Mouse (Mus musculus) megakaryocyte, adult 5-6 weeks (primary cell): Measurements from ENCODE around the gene Ksr1. TPM values are rescaled to one million over a fixed set of nuclear protein-coding genes. Genes with fewer than 3 reads are reported as not detected.

Source experiments
- ATAC-seq: 2 replicates; pipeline ENCODE4 v1.8.0; 2016; ENCODE audit warnings: mild to moderate bottlenecking, inconsistent platforms; ENCODE audit not compliant: poor library complexity, severe bottlenecking
- total RNA-seq, 2 experiments: library from RNA; stranded (forward) in 1 of 2; stranded (reverse) in 1 of 2; fragments of 153-499, 151-499 nt in 1 of 2; fragments of 221-1000, 200-1000 nt in 1 of 2; gene quantifications; 2 replicates each; pipeline versions ENCODE4 v1.2.3 to v1.2.4; 2015 to 2017

The Ksr1 gene
- total RNA-seq, 2 experiments from 2014 or later, result 6.4 to 10.8 TPM

DNA sequence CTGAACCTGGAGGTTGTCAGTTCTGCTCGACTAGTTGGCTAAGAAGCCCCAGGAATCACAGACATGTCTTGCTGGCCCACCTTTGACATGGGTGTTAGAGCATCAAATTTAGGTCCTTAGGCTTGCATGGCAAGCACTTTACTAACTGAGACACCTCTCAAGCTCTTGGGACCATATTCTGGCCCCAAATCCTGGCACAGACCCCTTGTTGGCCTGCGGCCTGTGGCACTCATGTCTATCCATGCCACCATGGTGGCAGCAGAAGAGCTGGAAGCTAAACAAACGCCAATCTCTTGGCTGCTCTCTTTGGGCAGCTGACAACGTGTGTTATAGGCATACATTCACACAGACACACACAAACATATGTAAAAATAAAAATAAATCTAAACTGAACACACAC, 2.6 kb upstream of the Ksr1 start:
- ATAC-seq, result no peak

DNA sequence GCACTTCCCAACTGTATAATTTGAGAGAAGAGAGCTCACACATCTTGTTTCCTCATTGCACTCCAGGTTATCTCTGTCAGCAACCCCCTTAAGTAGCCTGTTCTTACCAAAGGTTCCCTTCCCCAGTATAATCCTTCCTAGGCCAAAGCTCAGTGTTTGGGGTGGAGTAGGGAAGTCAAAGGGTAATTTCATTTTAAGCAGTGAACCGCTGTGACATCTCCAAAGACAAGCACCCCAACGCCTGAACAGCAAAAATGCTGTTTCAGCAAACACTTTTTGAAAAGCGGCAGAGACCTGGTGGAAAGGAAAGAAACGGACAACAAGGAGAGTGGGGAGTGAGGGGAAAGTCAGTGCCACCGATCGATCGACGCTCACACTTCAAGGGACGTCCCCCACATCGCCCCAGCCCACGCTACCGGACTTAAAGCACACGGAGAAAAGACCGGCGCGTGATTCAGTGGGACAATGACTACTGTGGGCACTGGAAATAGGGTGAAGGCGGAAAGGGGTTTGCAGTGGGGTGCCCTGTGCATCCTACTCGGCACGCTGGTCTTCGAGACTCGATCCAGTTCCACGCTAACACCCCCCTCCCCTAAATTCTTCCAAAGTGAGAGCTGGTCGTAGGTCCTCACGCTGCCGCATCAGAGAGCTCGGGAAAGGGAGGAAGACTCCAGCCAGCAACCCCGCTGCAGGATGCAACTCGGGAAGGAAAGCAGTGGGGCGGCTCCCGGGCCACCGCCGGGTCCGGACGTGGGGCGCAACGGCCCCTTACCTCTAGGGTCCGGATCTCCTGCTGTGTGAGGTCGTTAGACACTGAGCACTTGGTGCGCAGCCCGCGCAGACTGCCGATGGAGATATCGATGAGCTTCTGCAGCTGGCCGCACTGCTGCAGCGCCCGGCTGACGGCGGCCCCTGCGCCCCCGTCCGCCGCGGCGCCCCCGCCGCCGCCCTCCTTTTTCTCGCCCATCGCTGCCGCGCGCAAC, 633 bp downstream of the Ksr1 start:
- 0 out of 2 replicates have a peak, but pooled peaks have one; percentile 11 for ATAC-seq

DNA sequence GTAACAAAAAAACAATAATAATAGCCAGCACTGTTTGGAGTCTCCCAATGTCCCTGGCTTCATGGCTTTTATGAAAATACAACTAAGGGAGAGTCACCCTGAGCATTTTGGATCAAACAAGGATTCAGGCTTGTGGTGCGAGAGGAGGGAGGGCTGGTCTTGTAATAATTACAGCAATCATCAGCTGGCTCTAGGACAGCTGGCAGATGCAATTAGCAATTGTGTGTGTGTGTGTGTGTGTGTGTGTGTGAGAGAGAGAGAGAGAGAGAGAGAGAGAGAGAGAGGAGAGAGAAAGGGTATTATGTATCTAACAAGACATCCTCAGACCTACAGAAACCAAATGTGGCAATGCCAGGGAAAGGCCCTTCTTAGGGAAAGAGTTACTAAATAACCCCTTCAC, 1.5 kb downstream of the Ksr1 start:
- no peak for ATAC-seq

DNA sequence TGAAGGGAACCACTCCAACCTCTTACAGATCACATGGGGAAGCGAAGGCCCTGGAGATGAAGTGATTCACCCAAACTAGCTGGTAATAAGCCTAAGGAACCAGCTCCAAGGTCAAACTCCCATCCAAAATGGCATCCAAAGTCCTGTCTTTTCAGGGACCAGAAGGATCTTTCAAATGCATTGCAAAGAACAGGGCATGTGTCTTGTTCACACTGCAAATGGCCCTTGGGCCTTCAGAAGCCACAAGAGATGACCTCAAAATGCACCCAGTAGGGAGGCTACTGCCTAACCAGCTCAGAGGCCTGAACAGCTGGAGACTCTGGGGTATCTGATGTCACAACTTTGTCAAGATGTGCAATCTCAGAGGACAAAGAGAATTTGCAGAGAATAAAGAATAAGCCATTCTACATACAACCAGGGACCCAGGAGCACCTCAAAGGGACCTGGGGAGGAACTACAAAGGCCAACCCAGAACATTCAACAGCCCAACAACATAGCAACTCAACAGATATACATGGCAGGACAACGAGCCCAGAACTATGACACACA, 2.1 kb downstream of the Ksr1 start:
- no peak for ATAC-seq

DNA sequence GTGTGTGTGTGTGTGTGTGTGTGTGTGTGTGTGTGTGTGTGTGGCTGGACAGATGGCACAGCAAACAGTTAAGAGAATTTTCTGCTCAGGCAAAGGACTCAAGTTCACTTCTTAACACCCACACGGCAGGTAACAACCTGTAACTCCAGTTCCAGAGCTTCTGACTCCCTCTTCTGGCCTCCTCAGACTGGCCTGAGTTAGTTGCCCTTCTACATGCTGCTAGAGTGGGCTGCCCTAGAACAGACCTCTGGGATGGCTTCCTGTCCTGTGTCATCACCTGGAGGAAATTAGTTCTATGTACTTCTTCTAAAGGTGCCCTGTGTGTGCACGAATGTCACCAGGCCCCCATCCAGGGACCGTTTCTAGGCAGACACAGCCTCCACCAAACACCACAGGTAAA, 2.9 kb downstream of the Ksr1 start:
- no peak for ATAC-seq

DNA sequence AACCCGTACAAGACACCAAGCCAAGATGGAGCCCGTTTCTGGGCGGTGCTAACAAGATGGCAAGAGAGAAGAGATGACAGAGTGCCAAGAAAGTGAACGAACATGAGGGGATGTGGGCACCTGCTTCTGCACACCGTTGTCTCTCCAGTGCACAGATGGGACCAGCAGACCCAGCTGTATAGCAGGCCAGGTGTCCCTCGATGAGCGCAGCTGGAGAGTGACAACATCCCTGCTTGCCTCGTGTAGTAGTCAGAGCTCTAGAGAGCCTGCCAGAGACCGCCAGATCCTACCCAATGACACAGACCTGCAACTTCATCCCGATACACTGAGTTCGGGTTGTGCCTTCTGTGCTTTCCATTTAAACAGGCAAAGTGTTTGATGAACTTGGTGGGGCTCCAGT, 3.8 kb downstream of the Ksr1 start:
- no peak for ATAC-seq

DNA sequence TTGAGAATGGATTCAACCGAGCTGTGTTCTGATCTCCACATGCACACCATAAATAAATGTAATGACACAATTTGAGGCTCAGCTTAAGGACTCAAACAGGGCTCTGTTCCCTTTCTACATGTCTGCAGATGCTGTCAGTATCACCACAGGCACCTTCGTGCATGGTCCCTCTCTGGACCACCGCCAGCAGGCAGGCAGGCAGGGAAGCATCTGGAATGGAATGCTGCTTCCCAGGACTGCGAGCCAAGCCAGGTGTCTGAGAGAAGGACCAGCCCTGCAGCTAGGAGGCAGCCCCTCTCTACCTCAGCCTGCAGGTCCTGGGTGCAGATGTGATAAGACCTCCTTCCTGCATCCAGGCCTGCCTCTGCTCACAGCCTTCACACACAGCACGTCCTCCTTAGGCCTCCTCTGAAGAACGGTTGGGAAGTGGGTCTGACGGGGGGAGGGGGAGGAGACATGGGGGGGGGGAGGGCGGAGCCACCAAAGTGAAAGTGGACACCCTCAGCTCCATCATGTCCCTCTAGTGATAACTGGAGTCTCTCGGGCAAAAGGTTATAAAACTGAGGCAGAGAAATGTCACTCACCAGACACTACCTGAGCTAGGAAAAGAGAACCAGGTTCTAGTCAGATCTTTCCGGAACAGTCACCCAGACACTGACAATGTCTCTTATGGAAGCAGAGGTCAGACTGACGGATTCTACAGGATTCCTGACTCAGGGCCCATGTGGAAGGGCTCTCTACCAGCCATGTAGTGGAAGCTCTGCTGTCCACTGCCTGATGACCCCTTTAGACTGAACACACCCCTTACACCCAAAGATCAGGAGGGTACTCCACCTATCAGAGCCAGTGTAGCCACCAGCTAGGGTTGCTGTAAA, 4.7 kb downstream of the Ksr1 start:
- ATAC-seq, result no peak

DNA sequence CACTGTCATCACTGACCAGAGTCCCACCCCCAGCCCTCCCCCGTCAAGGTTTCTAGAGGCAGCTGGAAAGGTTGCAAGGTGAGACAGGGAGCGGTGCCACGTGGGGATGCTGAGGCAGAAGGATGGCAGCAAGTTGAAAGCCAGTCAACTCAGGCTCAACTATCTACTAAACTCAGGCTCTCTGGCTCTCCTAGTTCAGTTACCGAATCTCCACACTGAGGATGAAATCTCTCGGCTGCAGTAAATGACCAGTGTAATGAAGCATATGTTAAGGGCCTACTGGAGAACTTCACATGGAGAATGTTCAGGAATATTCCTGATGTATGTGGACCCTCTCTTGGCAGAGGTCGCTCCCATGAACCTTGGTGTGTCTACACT, 5.7 kb downstream of the Ksr1 start:
- no peak for ATAC-seq

DNA sequence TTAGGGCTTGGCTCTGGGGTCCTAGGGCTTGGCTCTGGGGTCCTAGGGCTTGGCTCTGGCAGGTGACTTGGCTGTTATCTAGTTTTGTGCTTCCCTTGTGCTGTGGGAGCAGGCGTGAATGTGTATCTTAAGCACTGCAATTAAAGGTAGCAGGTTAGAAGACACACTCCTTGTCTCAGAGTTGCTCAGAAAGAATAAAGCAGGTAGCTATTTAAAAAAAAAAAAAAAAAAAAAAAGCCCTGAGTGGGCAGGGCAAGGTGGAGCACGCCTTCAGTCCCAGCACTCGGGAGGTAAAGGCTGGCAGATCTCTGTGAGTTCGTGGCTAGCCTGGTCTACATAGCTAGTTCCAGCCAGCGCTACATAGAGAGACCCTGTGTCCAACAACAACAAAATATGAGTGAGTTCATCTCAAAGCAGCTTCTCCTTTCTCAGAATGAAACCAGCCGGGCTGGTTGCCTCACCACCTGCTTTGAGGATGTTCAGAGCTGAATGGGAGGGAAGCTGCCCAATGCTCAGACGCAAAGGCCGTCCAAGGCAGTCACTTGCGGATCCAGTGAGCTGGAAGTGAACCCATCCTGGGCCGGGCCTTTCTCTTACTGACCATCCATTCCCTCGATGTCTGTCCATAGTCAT, 6.2 kb downstream of the Ksr1 start:
- peak; percentile 92 for ATAC-seq

DNA sequence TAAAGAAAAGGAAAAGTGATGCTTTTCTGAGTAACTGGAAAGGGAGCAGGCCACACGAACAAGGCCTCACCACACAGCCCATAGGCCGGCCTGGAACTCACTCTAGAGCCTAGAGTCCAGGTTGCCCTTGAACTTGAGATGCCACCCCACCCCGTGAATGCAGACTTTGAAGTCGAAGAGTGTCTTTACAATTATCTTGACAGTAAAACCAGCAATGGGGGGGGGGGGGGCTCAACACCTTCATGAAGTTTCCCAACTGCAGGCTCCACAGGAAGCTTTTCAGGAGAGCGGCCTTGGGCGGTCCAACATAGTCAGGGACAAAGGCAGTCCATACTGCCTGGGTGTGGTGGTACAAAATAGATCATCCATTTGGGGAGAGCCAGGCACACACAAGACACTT, 7.6 kb downstream of the Ksr1 start:
- ATAC-seq, result no peak

DNA sequence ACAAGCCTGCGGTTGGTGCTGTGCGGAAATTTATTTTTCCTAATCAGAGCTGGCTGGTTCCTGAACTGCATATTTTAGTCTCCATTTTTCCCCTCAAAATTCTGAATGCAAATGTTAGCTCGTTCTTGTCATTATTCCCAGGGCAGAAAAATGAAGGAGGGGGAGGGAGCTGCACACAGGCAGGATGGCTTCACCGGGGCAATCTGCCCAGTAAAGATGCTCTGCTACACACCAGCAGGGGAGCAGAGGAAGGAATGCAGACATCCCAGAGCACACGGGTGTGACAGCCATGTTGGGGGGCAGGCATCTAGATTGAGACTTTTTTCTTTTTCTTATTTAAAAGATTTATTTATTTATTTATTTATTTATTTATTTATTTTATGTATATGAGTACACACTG, 9.0 kb downstream of the Ksr1 start:
- ATAC-seq, result no peak

DNA sequence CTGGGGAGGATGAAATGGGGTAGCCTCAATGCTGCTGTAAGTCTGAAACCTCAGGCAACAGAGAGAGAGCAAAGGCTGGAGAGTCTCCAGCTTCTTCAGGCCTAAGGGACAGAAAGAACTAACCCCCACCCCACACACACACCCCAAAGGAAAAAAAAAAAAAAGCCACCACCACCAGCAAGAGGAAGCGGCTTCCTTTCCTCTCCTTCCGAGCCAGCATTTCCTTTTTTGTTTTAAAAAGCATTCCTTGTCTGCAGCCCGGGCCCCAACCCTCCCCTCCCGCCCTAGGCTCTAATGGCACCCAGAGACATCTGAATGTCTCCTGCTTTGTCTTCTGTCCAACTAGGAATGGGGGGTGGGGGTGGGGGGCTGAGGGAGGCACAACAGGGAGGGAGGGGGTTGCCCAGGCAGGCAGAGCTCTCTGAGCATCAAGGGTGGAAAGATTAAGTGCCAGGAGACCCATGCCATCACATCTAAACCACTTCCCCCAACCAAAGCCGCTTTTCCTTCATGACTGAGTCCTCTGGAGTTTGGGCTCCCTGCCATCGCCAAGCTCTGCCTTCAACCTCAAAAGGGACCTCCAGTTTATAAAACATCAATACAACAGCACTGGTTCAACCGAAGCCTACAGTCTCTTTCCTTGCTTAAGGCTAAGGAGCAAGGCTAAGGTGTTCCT, 10.4 kb downstream of the Ksr1 start:
- ATAC-seq, result no peak

DNA sequence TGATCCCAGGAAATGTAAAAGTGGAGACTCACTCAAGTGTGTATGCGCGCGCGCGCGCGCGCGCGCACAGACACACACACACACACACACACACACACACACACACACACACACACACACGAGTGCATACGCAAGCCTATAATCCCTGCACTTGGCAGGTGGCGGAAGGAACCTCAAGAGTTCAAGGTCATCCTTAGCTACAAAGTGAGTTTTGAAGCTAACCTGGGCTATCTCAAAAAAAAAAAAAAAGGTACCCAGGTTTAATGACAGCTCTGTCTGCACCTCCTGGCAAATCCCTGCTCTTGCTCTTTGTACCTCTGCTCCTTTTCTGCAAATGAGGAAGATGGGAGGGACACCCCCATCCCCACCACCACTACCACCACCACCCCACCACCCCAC, 11.1 kb downstream of the Ksr1 start:
- no peak for ATAC-seq

DNA sequence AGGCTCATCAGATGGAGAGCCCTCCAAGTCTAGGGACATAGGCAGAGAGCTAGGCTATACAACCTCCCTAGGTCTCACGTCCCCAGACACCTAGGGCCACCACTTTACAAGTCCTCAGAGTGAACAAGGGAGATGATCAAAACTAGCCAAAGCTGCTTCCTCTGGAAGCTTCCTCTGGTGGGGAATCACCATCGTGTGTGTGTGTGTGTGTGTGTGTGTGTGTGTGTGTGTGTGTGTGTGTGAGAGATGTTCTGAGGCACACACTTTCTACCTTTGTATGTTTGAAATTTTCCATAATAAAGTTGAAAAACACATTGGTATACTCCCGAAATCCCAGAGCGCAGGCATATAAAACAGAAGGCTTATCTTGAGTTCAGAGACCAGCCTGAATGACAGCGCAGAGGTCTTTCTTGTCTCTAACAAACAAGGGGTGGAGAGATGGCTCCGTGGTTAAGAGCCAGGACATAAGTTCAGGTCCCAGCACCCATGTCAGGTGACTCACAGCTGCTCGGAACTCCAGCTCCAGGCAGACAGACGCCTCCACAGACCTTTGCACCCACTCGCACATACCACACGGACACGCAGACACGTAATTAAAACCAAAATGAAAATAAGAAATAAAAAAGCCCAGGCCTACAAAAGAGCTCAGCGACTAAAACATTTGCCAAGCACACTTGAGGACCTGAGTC, 11.6 kb downstream of the Ksr1 start:
- ATAC-seq, result no peak

DNA sequence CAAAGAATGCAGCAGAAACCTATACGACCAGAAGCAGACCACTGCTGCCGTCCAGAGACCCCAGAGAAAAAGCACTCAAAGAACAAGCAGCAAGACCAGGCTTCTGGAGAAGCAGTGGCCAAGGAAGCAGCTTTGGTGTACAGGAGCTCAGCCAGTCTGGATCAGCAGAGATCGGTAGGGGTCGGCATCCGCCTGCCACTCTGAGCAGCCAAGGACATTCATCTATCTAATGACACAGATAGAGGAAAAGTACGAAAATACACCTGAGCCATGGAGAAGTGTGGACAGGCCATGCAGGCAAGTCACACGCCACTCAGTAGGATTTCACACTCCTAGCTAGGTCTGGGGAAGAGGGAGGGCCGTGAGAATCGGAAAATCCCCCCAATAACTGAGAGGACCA, 12.2 kb downstream of the Ksr1 start:
- ATAC-seq, result no peak

DNA sequence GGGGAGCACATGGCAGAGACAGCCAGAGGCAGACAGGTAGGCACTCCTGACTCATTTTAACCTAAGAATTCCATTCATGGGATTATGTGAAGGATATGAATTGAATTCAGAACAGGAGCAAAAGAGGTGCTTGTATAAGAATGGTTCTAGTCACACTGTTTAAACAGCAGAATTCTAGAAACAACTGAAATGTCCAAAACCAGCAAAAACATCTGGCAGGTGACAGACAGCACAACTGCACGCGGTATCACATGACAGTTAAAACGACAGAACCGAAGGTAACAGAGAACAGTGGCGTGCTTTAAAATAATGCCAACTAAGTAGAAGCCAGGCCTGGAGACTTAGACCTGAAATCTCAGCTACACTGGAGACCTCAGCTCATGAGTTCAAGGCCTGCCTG, 13.2 kb downstream of the Ksr1 start:
- ATAC-seq, result no peak

DNA sequence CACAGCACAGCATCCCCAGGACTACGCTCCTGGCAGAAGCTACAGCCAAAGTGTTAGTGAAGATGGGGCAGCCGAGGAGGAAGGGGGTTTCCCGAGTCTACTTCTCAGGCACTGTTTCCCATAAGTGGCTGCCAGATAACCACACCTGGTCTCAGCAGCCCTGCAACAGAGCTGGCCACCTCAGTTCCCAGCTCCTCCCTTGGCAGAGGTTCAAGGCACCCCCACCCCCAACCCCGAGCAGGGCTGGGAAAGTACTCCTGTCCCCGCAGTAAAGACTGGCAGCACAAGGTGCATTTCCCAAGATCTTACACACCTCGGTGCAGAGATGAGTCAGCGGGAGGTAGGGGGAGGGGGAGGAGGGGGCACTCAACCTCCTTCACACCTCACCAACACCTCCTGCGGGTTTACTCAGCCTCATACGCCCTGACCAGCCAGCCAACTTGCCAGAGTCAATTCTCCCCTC, 14.2 kb downstream of the Ksr1 start:
- peak; percentile 29 for ATAC-seq

DNA sequence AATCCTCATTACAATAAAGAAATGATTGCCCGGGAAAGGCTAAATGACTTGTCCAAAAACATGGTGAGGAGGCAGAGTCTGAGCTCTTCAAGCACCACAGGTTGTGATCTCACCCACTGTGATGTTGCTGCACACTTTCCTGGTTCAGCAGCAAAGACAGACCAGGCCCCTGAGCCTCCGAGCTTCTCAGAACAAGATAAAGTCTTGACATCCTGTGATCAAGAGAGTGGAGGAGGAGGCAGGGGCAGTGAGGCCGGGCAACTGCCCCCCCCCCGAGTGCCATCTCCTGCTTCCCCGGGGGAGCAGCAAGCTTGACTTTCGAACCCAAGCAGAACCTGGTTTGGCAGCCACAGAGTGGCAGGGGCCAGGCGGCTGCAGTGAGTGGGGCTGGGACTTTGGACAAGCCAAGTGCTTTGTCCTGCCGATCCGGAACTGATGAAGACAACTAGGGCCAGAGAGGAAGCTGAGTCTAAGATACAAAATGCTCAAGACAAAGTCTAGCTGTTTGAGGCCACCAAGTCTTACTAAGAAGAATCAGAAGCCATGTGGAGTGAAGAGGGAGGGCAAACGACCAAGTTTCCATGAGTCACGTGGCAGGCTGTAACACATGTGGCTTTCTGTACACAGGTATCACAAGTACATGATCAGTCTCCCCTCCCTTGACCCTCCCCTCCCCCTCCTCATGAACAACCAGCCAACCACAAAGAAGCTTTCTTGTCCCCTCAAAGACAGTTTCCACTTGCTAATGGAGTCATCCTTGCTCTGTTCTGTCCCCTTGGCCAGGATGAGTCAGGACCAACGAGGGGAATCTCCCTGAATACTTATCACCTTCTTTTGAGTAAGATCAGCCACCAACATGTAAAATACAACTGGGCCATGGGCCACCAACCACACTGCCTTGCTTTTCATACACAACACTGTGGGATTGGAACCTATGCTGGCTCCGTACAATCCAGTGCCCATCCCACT, 16.5 kb downstream of the Ksr1 start:
- no peak for ATAC-seq

DNA sequence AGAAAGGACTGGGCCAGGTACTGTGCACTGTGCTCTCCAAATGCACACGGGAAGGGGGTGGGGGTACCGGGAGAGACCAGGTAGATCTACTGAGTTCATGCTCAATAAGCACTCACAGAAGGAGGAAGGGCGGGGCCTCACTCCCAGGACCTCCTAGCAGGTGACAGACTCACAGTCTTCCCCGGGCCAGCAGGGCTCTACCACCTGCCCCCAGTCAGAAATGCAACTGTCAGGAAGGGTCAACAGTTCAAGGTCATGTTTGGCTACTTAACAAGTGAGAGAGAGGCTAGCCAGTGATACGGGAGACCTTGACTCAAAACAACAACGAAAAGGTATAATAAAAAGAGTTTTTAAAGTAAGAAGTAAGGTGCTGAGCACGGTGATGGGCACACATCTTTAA, 18.0 kb downstream of the Ksr1 start:
- ATAC-seq, result no peak
